ENCODE assay signal across 8 mouse cellular contexts in genomic region chr7:35117761-35118098, GRCm38 (mm10). TPM values are rescaled to one million over a fixed set of nuclear protein-coding genes. Genes with fewer than 3 reads are reported as not detected.
DNase-seq lines count a peak whose midpoint lies in the region; ATAC-seq and TF ChIP-seq lines count a peak whose summit lies in the region.

No protein-coding gene starts in this region.

- no peak for DNase-seq in layer of hippocampus, adult 2 months (ENCODE audit: low spot score in 2 of 2)
- no peak for DNase-seq in layer of hippocampus, adult 11-12 months (ENCODE audit: low spot score)
- no peak for DNase-seq in embryonic facial prominence, embryonic 14.5 days (ENCODE audit: low spot score)
- DNase-seq in frontal cortex, postnatal 25 days (ENCODE audit: low spot score in 2 of 2) = no peak
- no peak for DNase-seq in adrenal gland, postnatal 10 days
- DNase-seq in kidney, adult 11 months = no peak

- peaks cover 47% of the 10 kb centered on the region for H3K27me3 ChIP-seq in embryonic facial prominence, embryonic 14.5 days (replicated peaks; ENCODE audit: control insufficient read depth, insufficient read depth, low read length)
- H3K27me3 ChIP-seq in intestine, postnatal 0 days (replicated peaks; ENCODE audit: control insufficient read depth, insufficient read depth, low read length) = no peaks in the 10 kb centered on the region
- H3K27me3 ChIP-seq in neural tube, embryonic 14.5 days (ENCODE audit: control insufficient read depth, insufficient read depth, low read length) = peaks cover 36% of the 10 kb centered on the region

- peak overlapping the region; percentile 93 for H3K27ac ChIP-seq in layer of hippocampus, adult 2 months
- H3K27ac ChIP-seq in embryonic facial prominence, embryonic 14.5 days (replicated peaks; ENCODE audit: low read depth, low read length) = peak overlapping the region; percentile 86
- peak overlapping the region; percentile 96 for H3K27ac ChIP-seq in intestine, postnatal 0 days (ENCODE audit: low read depth, low read length)
- H3K27ac ChIP-seq in neural tube, embryonic 14.5 days (ENCODE audit: low read depth, low read length) = no peak overlapping the region

- H3K9ac ChIP-seq in embryonic facial prominence, embryonic 14.5 days (ENCODE audit: low read depth, low read length) = peak overlapping the region; percentile 70
- H3K9ac ChIP-seq in intestine, postnatal 0 days (ENCODE audit: low read depth, low read length) = peak overlapping the region; percentile 87
- peak overlapping the region; percentile 50; the same call in 1 of the 2 replicates for H3K9ac ChIP-seq in neural tube, embryonic 14.5 days (replicated peaks; ENCODE audit: low read depth, low read length)

- peak overlapping the region; percentile 97 for H3K4me2 ChIP-seq in embryonic facial prominence, embryonic 14.5 days (ENCODE audit: low read depth, low read length)
- peak overlapping the region; percentile 93 for H3K4me2 ChIP-seq in intestine, postnatal 0 days (replicated peaks; ENCODE audit: low read depth)
- peak overlapping the region; percentile 100 for H3K4me2 ChIP-seq in neural tube, embryonic 14.5 days (ENCODE audit: low read depth, low read length)

- 0 out of 2 replicates have a peak, but pooled peaks cover 5% of the 10 kb centered on the region for H3K4me1 ChIP-seq in embryonic facial prominence, embryonic 14.5 days (ENCODE audit: control insufficient read depth, insufficient read depth, low read length)
- H3K4me1 ChIP-seq in intestine, postnatal 0 days (replicated peaks; ENCODE audit: control insufficient read depth, insufficient read depth, low read length) = 0 out of 2 replicates have a peak, but pooled peaks cover 3% of the 10 kb centered on the region
- H3K4me1 ChIP-seq in neural tube, embryonic 14.5 days (ENCODE audit: control insufficient read depth, insufficient read depth, low read length) = peaks cover 23% of the 10 kb centered on the region

- no peaks in the 10 kb centered on the region for H3K36me3 ChIP-seq in embryonic facial prominence, embryonic 14.5 days (ENCODE audit: control insufficient read depth, insufficient read depth, low read length)
- H3K36me3 ChIP-seq in intestine, postnatal 0 days (ENCODE audit: control insufficient read depth, insufficient read depth) = no peaks in the 10 kb centered on the region; the same call in 1 of the 2 replicates
- no peaks in the 10 kb centered on the region for H3K36me3 ChIP-seq in neural tube, embryonic 14.5 days (ENCODE audit: control insufficient read depth, insufficient read depth, low read length)

- WGBS in embryonic facial prominence, embryonic 14.5 days = under 1% methylated on average over 24 of the region's 25 CpGs
- 2% methylated on average over 25 of the region's 25 CpGs for WGBS in intestine, postnatal 0 days
- WGBS in neural tube, embryonic 14.5 days = under 1% methylated on average over 25 of the region's 25 CpGs

- no peak for TF ChIP-seq CTCF in layer of hippocampus, adult 2 months (conservative IDR thresholded peaks at IDR 0.05)
- TF ChIP-seq CTCF in intestine, postnatal 0 days (IDR thresholded peaks at IDR 0.05; ENCODE audit: low read depth) = no peak

- ATAC-seq in embryonic facial prominence, embryonic 14.5 days (ENCODE audit: low read depth) = no peak
- ATAC-seq in intestine, postnatal 0 days = no peak
- ATAC-seq in neural tube, embryonic 14.5 days (ENCODE audit: low read depth) = no peak

- peak overlapping the region; percentile 76 for H3K4me3 ChIP-seq in layer of hippocampus, adult 2 months
- H3K4me3 ChIP-seq in embryonic facial prominence, embryonic 14.5 days (ENCODE audit: low read depth, low read length) = peak overlapping the region; percentile 63
- H3K4me3 ChIP-seq in intestine, postnatal 0 days (ENCODE audit: low read depth, low read length) = peak overlapping the region; percentile 79
- H3K4me3 ChIP-seq in neural tube, embryonic 14.5 days (ENCODE audit: low read depth, low read length) = peak overlapping the region; percentile 49

- H3K9me3 ChIP-seq in embryonic facial prominence, embryonic 14.5 days (ENCODE audit: control insufficient read depth, low read length) = no peaks in the 10 kb centered on the region
- H3K9me3 ChIP-seq in intestine, postnatal 0 days (ENCODE audit: control insufficient read depth) = no peaks in the 10 kb centered on the region
- no peaks in the 10 kb centered on the region for H3K9me3 ChIP-seq in neural tube, embryonic 14.5 days (ENCODE audit: control insufficient read depth, low read length)

RNA-seq across cellular contexts. Expression of gene Cebpa, which starts 1.4 kb away (rescaled TPM):
- total RNA-seq in layer of hippocampus, adult 2 months (2021) = 10 to 100 TPM; 16.6 to 18.0 TPM
- polyA plus RNA-seq in embryonic facial prominence, embryonic 14.5 days (2014; fragmentation: Nextera tagmentation; extraction: Ambion mirVana) = 8.7 and 10.9 TPM in 2 replicates
- 25.1 and 28.0 TPM in 2 replicates for polyA plus RNA-seq in intestine, postnatal 0 days (2015; fragmentation: Nextera tagmentation; extraction: Ambion mirVana)
- polyA plus RNA-seq in neural tube, embryonic 14.5 days (2014; fragmentation: Nextera tagmentation; extraction: Ambion mirVana) = 0.62 and 0.77 TPM in 2 replicates
- total RNA-seq in adrenal gland, postnatal 10 days (2021) = 100 to 1,000 TPM; 237 to 238 TPM
